Mouse (Mus musculus): ENCODE results near the gene Cd82.

Gene Cd82

DNA sequence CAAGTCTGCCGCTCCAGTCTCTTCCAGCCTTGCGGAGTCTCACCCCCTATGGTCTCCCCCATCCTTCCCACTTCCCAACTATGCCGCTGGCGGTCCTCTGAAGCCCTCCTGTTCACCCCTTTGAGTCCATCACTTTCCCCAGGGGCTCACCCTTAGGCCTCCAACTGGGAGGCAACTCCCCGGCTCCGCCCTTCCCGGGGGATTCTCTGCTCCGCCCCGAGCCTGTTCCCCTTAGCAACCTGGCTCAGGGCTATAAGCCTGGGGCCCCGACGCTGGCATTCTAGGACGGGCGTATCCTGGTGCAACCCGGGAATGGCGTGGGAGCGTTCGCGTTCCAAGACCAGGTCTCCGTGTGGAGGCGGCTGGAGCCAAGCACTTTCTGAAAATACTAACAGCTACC, at the start of gene Cd82:
Gene Cd82, minus strand, starts transcription at position 381 of the 400 bp plus-strand sequence.
- no peak for DNase-seq

DNA sequence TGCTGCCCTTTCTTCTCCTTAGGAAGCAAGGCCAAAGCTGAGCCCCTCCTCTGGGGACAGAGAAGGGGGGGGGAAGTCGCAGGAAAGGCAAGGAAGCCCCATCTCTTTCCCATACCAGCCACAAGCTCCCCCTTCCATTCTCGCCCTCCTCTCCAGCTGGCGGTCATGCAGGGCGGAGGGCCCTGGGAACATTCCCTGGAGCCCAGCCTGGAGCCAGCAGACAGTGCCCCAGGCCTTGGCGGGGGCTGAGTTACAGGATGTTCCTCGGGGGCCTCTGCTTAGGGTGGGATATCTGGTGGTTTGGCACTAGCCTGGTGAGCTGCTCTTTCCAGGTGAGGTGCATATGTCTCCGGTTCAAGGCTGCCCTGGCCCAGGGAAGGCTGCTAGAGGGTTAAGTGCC, 49.2 kb upstream of the Cd82 start:
- no peak for DNase-seq

DNA sequence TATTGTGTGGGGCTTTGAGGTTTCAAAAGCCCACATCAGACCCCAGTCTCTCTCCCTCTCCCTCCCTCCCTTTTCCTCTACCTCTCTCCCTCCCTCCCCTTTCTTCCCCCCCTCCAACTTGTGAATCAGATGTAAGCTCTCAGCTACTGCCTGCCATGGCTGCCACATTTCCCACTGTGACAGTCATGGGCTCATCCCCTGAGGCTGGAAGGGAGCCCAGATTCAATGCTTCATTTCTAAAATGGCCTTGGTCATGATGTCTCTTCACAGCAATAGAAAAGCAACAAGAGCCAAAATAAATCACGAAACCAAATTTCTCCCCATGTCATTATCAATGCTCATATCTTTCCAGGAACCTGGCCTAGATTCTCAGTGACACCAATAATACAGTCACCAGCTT, 47.9 kb upstream of the Cd82 start:
- DNase-seq: no peak

DNA sequence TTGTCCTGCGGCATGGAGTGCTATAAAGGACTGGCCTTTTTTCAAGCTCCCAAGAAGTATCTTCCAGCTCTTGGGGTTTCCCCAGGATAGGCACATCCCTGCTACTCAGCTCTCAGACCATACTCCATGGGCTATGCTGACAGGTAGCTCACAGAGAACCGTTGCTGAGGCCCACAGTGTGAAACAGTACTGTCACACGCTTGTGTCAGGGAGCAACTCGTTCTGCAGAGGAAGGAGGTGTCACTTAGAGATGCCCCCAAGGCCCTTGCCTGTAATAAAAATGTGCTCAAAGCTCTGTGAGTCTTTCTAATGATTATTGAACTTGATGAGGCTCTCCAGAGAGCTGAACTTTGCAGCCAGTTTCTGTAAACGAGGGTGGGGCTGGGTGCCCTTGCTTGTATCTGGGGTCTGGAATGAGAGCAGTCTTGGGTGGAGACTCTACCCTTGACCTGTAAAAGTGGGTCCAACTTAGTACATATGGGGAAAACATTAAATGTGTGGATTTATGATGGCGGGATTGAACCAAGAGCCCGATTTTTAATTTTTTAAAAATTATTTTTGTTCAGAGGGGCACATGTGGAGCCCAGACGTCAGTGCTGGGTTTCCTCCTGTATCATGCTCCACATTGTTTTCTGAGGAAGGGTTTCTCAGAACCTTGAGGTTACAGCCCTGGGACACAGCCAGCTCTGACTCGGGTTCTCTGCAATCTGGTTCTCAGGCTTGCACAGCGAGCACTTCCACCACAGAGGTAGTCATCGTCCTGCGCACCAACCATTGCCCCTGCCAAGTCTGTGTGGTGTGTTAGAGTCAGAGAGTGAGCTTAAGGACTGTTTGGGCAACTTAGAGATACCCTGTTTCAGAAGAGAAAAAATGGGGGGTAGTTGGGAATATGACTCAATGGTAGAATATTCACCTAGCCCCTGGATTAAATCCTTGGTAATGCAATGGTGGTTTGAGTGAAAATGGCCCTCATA, 47.1 kb upstream of the Cd82 start:
- no peak for DNase-seq

DNA sequence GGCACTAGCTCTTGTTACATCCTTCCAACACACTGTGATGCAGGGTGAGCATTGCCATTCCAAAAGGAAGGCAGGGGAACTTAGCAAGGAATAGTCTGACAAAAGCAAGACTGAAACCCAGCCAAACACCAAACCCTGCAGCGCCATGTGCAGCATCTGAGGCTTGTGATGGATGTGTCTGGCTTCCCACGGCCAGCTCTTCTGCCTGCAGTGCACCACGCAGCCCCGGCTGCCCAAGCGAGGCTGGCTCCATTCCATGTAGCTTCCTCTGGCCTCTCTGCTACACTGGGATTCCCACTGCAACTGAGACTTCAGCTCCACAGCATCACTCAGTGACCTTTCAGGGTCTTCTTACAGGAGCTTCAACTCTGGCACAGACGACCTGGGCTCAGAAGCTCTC, 42.2 kb upstream of the Cd82 start:
- DNase-seq: no peak

DNA sequence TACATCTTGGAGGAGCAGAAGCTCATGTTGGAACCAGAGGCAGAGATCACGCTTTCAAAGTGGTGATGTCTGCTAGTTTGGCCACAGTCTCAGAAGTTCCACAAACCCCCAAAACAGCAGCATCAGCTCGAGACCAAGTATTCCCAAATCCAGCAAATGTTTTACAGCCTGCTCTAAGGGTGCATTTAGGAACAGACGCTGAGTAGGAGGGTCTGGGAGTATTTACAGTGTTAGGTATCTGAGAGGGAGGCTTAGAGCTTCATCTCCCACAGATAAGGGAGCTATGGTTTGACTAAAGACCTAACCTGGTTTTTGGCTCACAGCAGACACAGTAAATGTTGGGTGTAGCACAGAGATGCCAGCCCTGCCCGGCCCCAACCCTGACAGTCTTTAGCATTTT, 40.4 kb upstream of the Cd82 start:
- DNase-seq: no peak

DNA sequence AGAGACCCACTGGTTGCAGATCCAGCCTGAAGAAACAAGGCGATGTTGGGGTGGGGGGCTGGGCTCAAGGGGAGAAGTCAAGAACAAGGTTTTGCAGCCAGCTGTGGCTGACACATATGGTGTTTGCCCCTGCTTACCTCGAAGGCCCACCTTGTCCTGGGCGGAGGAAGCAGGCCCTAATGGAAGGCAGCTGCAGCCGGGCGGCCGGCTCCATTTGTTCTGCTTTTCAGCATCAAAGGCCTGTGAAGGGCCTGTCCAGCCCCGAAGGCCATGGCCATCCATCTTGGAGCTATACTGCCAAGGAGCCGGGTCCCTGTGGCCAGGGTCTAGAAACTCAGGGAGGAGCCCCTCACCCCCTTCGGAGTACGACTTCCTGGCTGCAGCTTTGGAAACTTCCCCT, 38.4 kb upstream of the Cd82 start:
- DNase-seq: no peak

DNA sequence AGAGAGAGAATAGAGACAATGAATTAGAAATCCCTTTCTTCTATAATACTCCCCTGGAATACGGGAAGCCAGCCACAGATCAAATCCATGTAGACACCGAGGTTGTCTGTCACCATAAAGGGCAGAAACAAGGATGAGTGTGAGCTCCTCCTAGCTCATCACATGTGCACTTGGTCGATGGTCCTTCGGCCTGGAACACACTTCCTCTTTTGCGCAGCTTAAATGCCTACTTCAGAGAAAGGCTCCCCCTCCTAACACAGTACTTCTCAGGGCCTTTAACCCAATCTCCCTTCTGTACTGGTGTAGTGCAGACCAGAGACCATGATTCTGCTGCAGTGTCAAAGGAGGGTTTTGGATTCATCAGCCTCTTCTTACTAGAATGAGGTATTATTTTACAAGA, 34.3 kb upstream of the Cd82 start:
- no peak for DNase-seq

DNA sequence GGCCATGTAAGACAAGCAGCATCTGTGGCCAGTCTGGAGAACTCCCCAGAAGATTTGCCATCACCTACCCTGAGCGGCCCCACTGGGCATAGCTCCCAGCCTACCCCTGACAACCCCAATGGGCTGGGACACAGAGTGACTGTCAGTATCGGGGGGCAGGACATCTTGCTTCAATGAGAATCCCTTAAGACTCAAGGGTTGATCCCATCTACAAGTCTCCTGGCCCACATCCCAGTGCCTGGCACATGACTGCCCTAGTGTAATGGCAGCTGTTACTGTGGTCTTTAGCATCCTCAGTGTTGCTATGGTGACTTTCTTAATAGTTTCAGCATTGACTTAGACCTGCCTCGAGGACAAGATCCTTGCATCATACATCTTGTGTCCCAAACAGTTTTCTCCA, 32.2 kb upstream of the Cd82 start:
- DNase-seq: no peak

DNA sequence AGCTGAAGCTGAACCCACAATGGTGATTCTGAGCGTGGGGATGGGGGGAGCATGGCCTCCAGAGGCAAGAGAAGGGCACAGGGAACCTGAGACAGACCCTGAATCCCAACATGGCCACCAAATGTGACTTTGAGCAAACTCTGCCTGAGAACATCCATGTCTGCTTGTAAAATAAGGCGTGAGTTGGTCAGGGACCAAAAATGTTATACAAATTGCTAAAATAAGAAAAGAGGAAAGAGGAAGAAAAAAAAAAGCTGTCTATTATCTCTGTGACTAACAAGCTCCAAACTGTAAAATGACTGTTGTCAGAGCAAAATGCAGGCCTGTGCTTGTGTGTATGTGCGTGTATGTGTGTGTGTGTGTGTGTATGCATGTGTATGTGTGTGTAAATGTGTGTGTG, 30.6 kb upstream of the Cd82 start:
- no peak for DNase-seq

DNA sequence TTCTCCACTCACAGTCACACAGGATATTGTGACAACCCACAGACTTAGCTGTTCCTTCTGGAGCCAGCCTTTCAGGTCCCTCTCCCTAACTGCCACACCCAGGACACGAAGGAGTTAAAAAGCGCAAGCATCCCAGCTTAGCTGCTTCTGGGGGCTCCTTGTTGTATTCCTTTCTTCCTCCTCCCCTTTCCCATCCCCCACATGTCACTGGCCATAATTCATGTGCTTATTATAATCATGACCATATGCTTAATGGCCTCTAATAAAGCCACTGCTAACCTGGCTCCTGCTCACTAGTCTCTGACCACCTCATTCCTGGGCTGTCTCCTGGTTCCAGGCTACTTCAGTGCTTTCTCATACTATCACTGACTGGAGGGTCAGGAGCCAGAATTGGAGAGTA, 27.6 kb upstream of the Cd82 start:
- no peak for DNase-seq

DNA sequence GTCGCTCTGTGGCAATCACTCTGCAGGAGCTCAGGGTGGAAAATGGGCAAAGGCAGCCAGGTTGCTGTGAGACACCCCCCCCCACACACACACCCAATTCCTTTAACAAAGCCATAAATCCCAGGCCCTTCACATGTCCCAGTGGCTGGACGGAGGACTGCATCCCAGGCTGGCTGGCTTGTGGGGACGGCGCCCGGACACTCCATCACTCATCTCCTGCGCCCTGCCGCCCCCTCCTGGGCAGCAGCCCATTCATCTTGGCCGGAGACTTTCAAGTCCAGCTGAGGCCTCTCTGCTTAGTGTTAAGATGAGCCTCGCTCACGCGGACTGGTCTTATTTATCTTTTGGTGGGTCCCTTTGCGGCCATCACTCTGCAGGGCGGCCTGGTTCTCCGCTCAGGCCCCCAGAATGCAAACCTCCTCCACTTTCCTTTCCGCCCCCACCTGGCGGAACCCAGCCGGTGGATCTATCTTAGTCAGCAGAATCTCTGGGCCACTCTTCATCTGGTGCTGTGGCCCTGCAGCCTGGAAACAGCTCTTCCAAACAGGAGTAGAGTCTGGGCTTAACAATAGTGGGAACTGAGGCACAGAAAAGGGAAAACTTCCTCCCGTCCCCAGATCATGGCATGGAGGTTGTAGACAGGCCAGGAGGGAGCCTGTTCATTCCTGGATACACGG, 26.1 kb upstream of the Cd82 start:
- no peak for DNase-seq

DNA sequence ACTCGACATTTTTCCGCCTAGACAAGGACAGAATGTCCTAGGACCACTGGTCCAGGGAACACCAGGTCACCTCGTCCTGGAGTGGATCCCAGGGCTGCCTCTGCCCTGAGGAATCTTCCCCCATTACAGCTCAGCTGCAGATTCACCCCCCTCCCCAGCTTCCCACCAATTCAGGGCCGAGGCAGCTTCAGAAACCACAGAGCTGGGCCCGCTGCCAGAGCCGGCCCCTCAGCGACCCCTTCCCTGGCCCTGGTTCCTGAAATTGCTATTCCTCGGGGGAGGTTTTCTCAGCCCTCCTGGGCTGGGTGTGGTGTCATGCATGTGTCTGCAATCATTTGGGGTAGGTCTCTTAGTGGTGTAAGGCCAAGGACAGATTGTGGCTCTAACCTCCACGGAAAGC, 22.5 kb upstream of the Cd82 start:
- no peak for DNase-seq

DNA sequence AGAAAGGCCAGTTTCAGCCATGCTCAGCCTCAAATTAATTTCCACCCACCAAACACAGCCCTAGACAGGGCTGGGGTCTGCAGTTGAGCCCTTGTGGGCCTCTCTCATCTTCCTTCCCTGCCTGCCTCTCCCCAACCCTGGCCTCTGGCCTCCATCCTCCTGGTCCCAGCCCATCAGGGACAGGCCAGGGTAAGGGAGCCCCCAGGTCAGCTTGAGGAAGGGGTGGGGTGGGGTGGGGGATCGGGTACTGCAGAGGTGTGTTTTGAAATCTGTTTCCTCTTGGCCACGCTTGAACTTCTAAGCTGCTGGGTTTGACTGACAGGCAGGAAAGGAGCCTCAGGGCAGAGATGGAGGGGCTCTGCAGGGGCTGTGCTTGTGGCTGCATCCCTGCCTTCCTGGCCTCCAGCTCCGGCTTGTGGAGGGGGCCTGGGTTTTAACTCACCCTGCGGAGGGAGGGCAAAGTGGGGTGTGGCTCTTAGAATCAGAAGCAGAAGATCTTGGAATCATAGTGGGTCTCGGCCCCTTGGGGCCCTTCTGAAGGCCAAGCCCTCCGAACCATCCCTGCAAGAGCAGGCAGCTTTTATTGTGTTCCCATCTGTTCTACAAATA, 19.2 kb upstream of the Cd82 start:
- DNase-seq: no peak

DNA sequence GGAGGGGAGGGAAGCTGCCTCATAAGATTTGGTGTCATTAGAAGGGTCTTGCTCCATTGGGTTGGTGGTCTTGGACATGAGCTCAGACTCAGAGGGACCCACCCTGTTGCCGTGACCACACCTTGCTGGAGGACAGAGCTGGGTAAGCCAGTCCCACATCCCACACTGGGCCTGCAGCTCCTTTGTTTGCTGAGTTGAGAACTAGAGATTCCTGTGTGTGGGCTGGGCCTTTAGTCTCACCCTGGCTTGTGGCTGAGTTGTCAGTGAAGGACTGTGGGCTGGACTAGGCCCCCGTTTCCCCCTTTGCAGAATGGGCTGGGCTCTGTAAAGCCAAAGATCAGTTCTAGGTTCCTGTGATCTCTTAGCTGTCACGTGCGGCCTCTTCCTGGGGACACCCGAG, 15.8 kb upstream of the Cd82 start:
- no peak for DNase-seq

DNA sequence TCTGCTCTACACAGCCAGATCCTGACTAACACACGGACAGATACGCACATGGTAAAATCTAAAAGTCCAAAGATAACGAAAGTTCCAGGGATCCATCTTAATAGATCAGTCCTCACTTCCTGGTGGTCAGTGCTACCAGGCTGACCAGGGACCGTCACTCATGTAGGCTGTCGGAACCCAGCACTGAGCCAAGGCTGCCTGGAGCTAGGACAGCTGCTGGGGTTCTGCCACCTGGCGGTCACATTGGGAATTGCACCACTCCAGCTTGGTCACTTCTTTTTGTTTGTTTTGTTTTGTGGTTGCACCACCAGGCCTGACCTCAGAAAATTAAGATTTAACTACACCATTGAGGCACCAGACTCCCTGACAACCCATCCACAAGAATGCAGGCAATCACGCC, 14.6 kb upstream of the Cd82 start:
- DNase-seq: peak; percentile 75 to 77

DNA sequence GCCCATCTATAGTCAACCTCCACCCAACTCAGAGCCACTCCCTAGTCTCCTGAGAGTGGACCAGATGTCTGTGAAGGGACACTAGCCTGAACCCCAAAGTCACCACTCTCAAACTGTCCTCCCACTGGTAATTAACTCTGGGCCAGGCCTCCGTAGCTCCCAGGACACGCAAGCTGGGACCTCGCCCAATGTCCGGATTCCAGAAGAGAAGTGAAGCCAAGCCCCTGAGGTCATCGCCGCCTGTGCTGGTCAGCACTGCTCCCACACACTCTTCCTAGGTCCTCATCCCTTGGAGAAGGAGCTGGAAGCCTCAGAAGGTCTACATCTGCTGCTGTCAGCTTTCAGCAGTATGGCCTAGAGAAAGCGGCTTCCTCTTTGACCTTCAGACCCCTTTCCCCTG, 13.5 kb upstream of the Cd82 start:
- no peak for DNase-seq

DNA sequence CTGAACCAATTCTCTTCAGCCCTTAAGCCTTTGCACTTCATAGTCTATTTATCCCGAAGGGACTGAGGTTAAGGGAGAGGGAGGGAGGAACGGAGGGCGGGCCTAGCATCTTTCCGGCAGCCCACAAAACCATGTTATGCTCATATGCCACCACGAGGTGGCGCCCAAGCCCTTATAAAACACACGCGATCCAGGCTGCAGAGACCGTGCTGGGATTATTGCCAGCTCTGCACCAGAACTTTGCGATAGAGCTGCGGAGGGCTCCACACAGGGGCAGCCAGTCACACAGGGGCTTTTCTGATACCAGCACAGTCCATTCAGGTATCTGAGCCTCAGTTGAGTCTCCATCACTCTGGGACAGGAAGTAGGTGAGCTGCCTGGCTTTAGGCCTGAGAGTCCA, 12.1 kb upstream of the Cd82 start:
- peak; percentile 93 to 97 for DNase-seq

DNA sequence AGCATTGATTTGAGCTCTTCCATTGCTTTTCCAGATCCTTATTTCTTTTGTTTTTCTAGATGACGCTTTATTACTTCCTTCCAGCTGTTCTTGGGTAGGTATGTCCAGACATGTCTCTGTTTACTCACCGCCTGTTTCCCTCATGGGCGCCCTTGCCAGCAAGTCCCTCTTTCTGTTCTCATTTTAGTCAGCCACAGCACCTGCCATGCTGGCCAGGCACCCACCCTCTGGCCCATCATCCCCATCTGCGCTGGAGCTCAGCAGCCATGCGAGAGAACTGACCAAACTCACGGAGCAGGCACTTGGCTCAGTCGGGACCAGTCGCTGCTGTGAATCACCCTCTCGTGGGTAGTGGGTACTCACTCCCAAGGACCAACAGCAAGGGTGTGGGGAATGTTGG, 11.0 kb upstream of the Cd82 start:
- DNase-seq: no peak

DNA sequence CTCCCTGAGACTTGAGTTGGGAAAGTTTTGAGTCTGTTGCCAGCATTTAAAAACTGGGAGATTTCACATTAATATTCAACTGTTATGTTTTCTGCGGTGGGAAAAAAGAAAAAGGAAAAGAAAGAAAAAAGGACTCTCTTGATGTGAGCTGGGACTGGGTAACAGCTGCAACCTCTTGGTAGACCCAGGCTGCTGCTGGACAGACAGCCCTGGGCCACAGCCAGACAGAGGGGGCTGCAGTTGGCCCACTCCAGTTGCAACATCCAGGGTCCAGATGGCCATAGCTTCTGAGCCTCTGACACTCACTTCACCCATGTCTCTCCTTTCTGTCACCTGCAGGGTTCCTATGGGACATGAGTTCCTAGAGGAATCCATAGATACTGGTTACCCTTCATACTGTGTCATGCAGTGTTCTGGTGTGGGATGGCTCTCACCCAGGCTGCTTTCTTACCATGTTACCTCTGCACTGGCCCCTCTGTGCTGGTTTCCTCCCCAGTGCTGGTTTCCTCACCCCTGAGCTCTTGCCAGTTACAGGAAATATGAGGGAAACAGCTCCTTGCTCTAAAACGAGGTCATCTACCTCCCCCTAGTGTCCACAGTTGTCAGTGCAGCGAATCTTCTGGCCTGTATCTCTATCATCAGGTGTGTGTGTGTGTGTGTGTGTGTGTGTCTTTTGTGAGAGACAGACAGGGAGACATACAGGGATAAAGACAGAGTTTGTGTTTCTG, 8.1 kb upstream of the Cd82 start:
- DNase-seq: peak; percentile 85 to 89

DNA sequence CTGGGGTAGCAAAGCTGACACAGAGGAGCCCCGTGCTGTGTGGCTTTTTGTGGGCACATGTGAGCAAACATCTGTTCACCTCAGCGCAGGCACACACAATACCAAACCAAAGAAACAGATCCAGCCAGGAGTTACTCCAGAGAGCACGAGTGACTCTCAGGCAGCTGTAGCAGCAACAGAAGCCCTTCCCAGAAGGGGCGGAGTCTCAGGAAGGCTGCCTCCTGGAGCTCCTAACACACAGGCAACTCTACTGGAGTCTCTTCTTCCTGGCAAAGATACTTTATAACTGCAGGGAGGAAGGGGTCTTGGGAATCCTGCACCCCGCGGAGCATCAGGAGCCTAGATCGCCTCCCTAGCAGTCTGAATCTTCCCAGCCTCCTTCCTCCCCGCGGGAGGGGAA, 7.2 kb upstream of the Cd82 start:
- DNase-seq: no peak

DNA sequence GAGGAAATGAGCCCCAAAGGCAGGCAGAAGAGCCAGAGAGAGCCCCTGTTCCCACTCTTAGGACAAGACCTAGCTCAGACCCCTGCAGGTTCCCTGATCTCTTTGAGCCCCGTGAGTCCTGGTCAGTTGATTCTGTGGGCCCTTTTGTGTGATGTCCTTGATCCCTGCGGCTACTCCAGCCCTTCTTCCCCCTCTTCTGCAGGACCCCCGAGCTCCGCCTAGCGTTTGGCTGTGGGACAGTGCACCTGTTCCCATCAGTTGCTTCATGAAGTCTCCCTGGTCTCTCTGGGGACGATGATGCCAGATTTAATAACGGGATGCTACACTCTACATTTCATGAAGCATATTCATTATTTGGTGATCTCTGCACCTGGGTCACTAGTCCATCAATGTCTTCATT, 6.2 kb upstream of the Cd82 start:
- no peak for DNase-seq

DNA sequence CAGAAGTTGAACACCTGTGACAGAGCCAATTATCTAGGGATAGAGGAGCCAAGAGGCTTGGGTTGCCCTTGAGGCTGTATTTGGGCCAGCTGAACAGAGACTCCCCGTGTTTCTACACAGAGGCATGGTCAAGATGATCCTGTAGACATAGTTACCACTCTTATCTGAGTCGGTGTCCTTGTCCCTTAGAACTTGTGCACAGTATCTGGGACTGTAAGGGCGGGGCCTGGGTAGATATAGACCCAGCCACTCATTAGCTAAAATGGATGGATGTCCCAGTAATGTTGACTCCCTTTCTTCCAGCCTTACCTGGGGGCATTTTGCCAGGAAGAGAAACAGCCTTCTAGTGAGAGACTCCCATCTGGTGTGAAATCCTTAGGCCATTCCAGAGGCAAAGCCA, 3.4 kb upstream of the Cd82 start:
- no peak for DNase-seq
